Mouse (Mus musculus): Measurements from ENCODE around the gene Trnau1ap.

GRCm38 (mm10) chr4:132344403-132345134 lies 15.2 kb upstream of the Trnau1ap start:
- no peak for TF ChIP-seq POLR2A (IDR thresholded peaks at IDR 0.05; ENCODE audit: low read depth, low read length)
- TF ChIP-seq CTCF (IDR thresholded peaks at IDR 0.05; ENCODE audit: extremely low read depth, insufficient read length, insufficient replicate concordance, low read depth, low read length), result no peak

Data from small intestine, adult 2 months (tissue).